Mouse (Mus musculus): ENCODE data around the gene Ppil1.

- TF ChIP-seq POLR2A (IDR thresholded peaks at IDR 0.05; ENCODE audit: insufficient read length, low read depth) (no peak), CEBPB (IDR thresholded peaks at IDR 0.05; ENCODE audit: insufficient read depth, poor library complexity, severe bottlenecking) (no peak), TCF12 (IDR thresholded peaks at IDR 0.05; ENCODE audit: insufficient read depth, poor library complexity, severe bottlenecking) (no peak), MYOG (IDR thresholded peaks at IDR 0.05; ENCODE audit: control insufficient read depth in 1 of 3, insufficient read depth in 1 of 3, insufficient read length in 2 of 3, low read depth in 2 of 3) (no peak), POLR2AphosphoS2 (IDR thresholded peaks at IDR 0.05; ENCODE audit: insufficient read length, low read depth) (no peak), E2F4 (IDR thresholded peaks at IDR 0.05; ENCODE audit: insufficient read depth) (no peak), SRF (IDR thresholded peaks at IDR 0.05; ENCODE audit: control insufficient read depth, insufficient read length, low read depth) (no peak), USF1 (IDR thresholded peaks at IDR 0.05; ENCODE audit: low read depth) (no peak), MAX (IDR thresholded peaks at IDR 0.05; ENCODE audit: low read depth) (no peak), TCF3 (IDR thresholded peaks at IDR 0.05; ENCODE audit: insufficient read length, low read depth) (no peak), MYOD1 (IDR thresholded peaks at IDR 0.05; ENCODE audit: control insufficient read depth in 1 of 3, insufficient read length in 2 of 3, low read depth in 2 of 3) (no peak)
Measured at GRCm38 (mm10) chr17:29245725-29246124, 18.3 kb downstream of the Ppil1 start.

Measured in myocyte (in vitro differentiated cells).